Mouse (Mus musculus) kidney, postnatal 4 days (tissue): ENCODE measurements around the gene Zc3h4.

Experiments used
- DNase-seq, 2 experiments: peaks; one replicate each; pipeline ENCODE4 v3.0.0; 2021; ENCODE audit warnings: mixed read lengths in 2 of 2

Gene Zc3h4

GRCm38 (mm10) chr7:16399820-16400688 is 656 bp upstream of the Zc3h4 start:
- peak; percentile 99 for DNase-seq

GRCm38 (mm10) chr7:16401991-16402431 is 1.3 kb downstream of the Zc3h4 start:
- DNase-seq, result peak in 1 of 2 experiments; percentile 60

- peak in 1 of 2 experiments; percentile 31 for DNase-seq
Observed at GRCm38 (mm10) chr7:16402449-16402848, 1.7 kb downstream of the Zc3h4 start.

- peak in 1 of 2 experiments; percentile 38 for DNase-seq
Observed at GRCm38 (mm10) chr7:16402968-16403948, 2.5 kb downstream of the Zc3h4 start.

- peak in 1 of 2 experiments; percentile 19 for DNase-seq
Observed at GRCm38 (mm10) chr7:16404315-16405072, 3.8 kb downstream of the Zc3h4 start.

- DNase-seq, result peak in 1 of 2 experiments; percentile 54
Observed at GRCm38 (mm10) chr7:16405073-16405455, 4.4 kb downstream of the Zc3h4 start.

GRCm38 (mm10) chr7:16405516-16406351 is 5.0 kb downstream of the Zc3h4 start:
- DNase-seq, result peak; percentile 71 to 80

GRCm38 (mm10) chr7:16406978-16407377 is 6.3 kb downstream of the Zc3h4 start:
- DNase-seq, result no peak

- DNase-seq, result no peak
Observed at GRCm38 (mm10) chr7:16411100-16411499, 10.4 kb downstream of the Zc3h4 start.

- no peak for DNase-seq
Observed at GRCm38 (mm10) chr7:16412220-16412896, 11.6 kb downstream of the Zc3h4 start.

GRCm38 (mm10) chr7:16412930-16413329 is 12.2 kb downstream of the Zc3h4 start:
- no peak for DNase-seq

GRCm38 (mm10) chr7:16415426-16415825 is 14.7 kb downstream of the Zc3h4 start:
- DNase-seq, result peak in 1 of 2 experiments; percentile 51

GRCm38 (mm10) chr7:16417141-16417771 is 16.5 kb downstream of the Zc3h4 start:
- DNase-seq, result peak in 1 of 2 experiments; percentile 39

GRCm38 (mm10) chr7:16418713-16419112 is 18.0 kb downstream of the Zc3h4 start:
- no peak for DNase-seq

- no peak for DNase-seq
Observed at GRCm38 (mm10) chr7:16420493-16421118, 19.9 kb downstream of the Zc3h4 start.

GRCm38 (mm10) chr7:16422222-16422856 is 21.6 kb downstream of the Zc3h4 start:
- DNase-seq, result no peak

- no peak for DNase-seq
Observed at GRCm38 (mm10) chr7:16423731-16424130, 23.0 kb downstream of the Zc3h4 start.

- peak in 1 of 2 experiments; percentile 15 for DNase-seq
Observed at GRCm38 (mm10) chr7:16425721-16426120, 25.0 kb downstream of the Zc3h4 start.

- DNase-seq, result peak; percentile 93 to 94
Observed at GRCm38 (mm10) chr7:16426129-16426729, 25.5 kb downstream of the Zc3h4 start.
